ENCODE assay signal across 8 mouse cellular contexts in genomic region chr11:111818124-111818523, GRCm38 (mm10).
DNase-seq lines count a peak whose midpoint lies in the region; ATAC-seq and TF ChIP-seq lines count a peak whose summit lies in the region.

No protein-coding gene starts in this region.

- H3K4me1 ChIP-seq in ES-E14 (ENCODE audit: control insufficient read depth in 2 of 2, insufficient read depth in 2 of 2, low read length in 2 of 2, poor library complexity in 1 of 2): peaks cover 0 to 3% of the 10 kb centered on the region in 2 experiments; a peak in 1 of 4 replicates
- peaks cover 7% of the 10 kb centered on the region for H3K4me1 ChIP-seq in embryonic facial prominence, embryonic 13.5 days
- no peaks in the 10 kb centered on the region for H3K4me1 ChIP-seq in heart, embryonic 15.5 days (replicated peaks)

- no peaks in the 10 kb centered on the region for H3K36me3 ChIP-seq in ES-E14 (ENCODE audit: control insufficient read depth, insufficient read depth, low read length, poor library complexity, severe bottlenecking)
- no peaks in the 10 kb centered on the region for H3K36me3 ChIP-seq in embryonic facial prominence, embryonic 13.5 days
- H3K36me3 ChIP-seq in heart, embryonic 15.5 days: no peaks in the 10 kb centered on the region

- H3K27me3 ChIP-seq in embryonic facial prominence, embryonic 13.5 days: no peaks in the 10 kb centered on the region
- H3K27me3 ChIP-seq in heart, embryonic 15.5 days: no peaks in the 10 kb centered on the region

- ATAC-seq in embryonic facial prominence, embryonic 13.5 days (ENCODE audit: insufficient number of reproducible peaks, insufficient read depth, low FRiP score, low TSS enrichment, low read depth): no peak
- ATAC-seq in heart, embryonic 15.5 days (replicated peaks; ENCODE audit: insufficient number of reproducible peaks, insufficient read depth, low FRiP score, low read depth): 0 out of 2 replicates have a peak, but pooled peaks have one; percentile 35

- intact Hi-C loops in gastrocnemius, postnatal 36 days (cut with DNase I): no loop called here
- intact Hi-C loops in gastrocnemius, postnatal 14 days (cut with DNase I; ENCODE audit: low total_unique reads): no loop called here

- 3% methylated on average over 10 of the region's 10 CpGs for WGBS in embryonic facial prominence, embryonic 13.5 days
- WGBS in heart, embryonic 15.5 days: 8% methylated on average over 10 of the region's 10 CpGs

- H3K4me3 ChIP-seq in ES-E14 (ENCODE audit: insufficient read depth in 1 of 2, low read depth in 1 of 2, low read length in 2 of 2, poor library complexity in 1 of 2, severe bottlenecking in 1 of 2): no peak overlapping the region
- no peak overlapping the region for H3K4me3 ChIP-seq in embryonic facial prominence, embryonic 13.5 days
- no peak overlapping the region for H3K4me3 ChIP-seq in heart, embryonic 15.5 days

- H3K27ac ChIP-seq in ES-E14 (ENCODE audit: insufficient read depth, low read depth, low read length, poor library complexity, severe bottlenecking): no peak overlapping the region
- no peak overlapping the region for H3K27ac ChIP-seq in embryonic facial prominence, embryonic 13.5 days
- H3K27ac ChIP-seq in heart, embryonic 15.5 days: 0 out of 2 replicates have a peak overlapping the region, but pooled peaks have one; percentile 8

- DNase-seq in ES-E14 (ENCODE audit: low read depth, low spot score): peak; percentile 3
- peak; percentile 26 to 46 for DNase-seq in left cerebral cortex, adult 8-10 months (ENCODE audit: low spot score in 2 of 2)
- peak; percentile 4 for DNase-seq in retina, embryonic 14.5 days (ENCODE audit: low spot score)
- no peak for DNase-seq in gastrocnemius, postnatal 36 days
- DNase-seq in adrenal gland, postnatal 14 days: no peak
- no peak for DNase-seq in gastrocnemius, postnatal 14 days

- H3K9me3 ChIP-seq in ES-E14 (ENCODE audit: control insufficient read depth, insufficient read depth, low read depth, low read length): no peaks in the 10 kb centered on the region
- H3K9me3 ChIP-seq in embryonic facial prominence, embryonic 13.5 days: no peaks in the 10 kb centered on the region
- H3K9me3 ChIP-seq in heart, embryonic 15.5 days (replicated peaks): no peaks in the 10 kb centered on the region

- no peak overlapping the region; the same call in 1 of the 2 replicates for H3K9ac ChIP-seq in ES-E14 (ENCODE audit: insufficient read depth, low read depth, low read length, poor library complexity, severe bottlenecking)
- H3K9ac ChIP-seq in embryonic facial prominence, embryonic 13.5 days: no peak overlapping the region
- no peak overlapping the region for H3K9ac ChIP-seq in heart, embryonic 15.5 days

- H3K4me2 ChIP-seq in embryonic facial prominence, embryonic 13.5 days: peak overlapping the region; percentile 27
- peak overlapping the region; percentile 40; the same call in 1 of the 2 replicates for H3K4me2 ChIP-seq in heart, embryonic 15.5 days

- in situ Hi-C loops in ES-E14 (cut with MboI; ENCODE audit: low sequenced_read_pairs in 2 of 2, unreplicated experiment in 2 of 2): no loop called here

TF ChIP-seq in ES-E14, 5 proteins besides CTCF, POLR2A, EP300 and RAD21:
- TF ChIP-seq ZC3H11A (IDR thresholded peaks at IDR 0.05; ENCODE audit: borderline replicate concordance, low read depth, low read length) (no peak), MAFK (IDR thresholded peaks at IDR 0.05; ENCODE audit: insufficient read depth, low read depth, low read length) (no peak), HCFC1 (IDR thresholded peaks at IDR 0.05; ENCODE audit: borderline replicate concordance, insufficient read depth, low read length) (no peak), ZNF384 (IDR thresholded peaks at IDR 0.05; ENCODE audit: low read depth, low read length) (no peak), CHD2 (IDR thresholded peaks at IDR 0.05; ENCODE audit: low read depth, low read length) (no peak)

Comparison
In these comparisons a context has a peak if more than half of its experiments do, and no peak if none do; other contexts are left out.
1. DNase-seq: peak in ES-E14 (single experiment), left cerebral cortex, adult 8-10 months (2 of 2) and retina, embryonic 14.5 days (single experiment); none in gastrocnemius, postnatal 36 days (0 of 2), adrenal gland, postnatal 14 days (single experiment) and gastrocnemius, postnatal 14 days (single experiment).